Mouse (Mus musculus) heart, postnatal 36 days (tissue): Measurements from ENCODE around the gene Zfp637. TPM values are rescaled to one million over a fixed set of nuclear protein-coding genes. Genes with fewer than 3 reads are reported as not detected.
A peak's percentile ranks its signal among the peaks of the same experiment; 100 is the strongest.
"Not testable (repeated sequence)": the region's sequence is repeated elsewhere in the genome, so short reads cannot be mapped to it uniquely, and the experiment has no call there.

Experiments
- DNase-seq, 2 experiments: peaks; one replicate each; pipeline ENCODE4 v3.0.0; 2021 to 2022
- intact Hi-C: fragments of 180-260 bp; cut with DNase I; formaldehyde crosslinking; loops from one replicate; pipeline ENCODE4 v1.15.1; 2025
- total RNA-seq, 2 experiments: library from RNA; stranded (reverse); gene quantifications; 2 replicates each; pipeline ENCODE4 v1.2.3; 2021

The Zfp637 gene
- 10 to 100 TPM; 30.8 to 35.9 TPM for total RNA-seq

DNA sequence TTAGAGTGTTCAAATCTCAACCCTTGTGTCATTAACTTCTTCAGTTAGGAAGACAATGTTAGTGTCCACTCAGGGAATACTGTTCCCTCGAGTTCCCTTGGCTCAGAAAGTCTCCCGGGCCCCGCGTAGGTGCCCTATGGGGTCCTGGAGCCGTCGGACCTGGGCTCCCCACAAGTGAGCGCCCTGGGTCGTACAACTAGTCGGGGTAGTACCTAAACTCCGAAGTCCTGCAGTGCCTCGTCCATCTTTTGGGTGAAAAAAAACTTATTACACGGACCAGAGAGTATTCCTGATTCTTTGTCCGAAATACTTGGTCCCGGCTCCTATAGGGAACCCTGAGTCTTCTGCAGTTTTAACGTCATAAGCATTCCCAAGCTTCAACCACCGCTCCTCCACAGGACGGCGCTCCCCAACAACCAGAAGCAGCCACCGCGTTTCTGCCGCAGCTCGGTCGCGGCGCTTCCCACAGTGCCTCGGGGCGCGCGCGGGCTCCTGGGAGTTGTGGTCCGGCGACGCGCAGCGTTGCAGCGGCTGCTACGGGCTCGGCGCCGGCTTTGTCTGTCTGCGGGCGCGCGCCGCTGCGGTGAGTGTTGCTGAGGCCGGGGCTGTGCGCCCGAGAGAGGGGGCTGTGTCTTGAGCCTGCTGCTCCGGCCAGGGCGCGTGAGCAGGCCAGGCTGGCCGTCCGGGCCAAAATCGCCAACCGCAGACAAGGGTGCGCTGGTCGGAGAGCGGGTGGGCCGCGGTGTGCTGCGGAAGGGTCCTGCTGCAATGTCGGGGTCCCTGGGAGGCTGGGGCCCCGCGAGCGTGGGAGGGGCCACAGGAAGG lies at the start of gene Zfp637:
TSS of gene Zfp637 (plus strand) at position 495 of the 825 bp plus-strand sequence.
- intact Hi-C loops: loop anchor here (2.0 to 10.0 kb wide), 3 partner anchors 38 to 254 kb away; no protein-coding TSS in a partner anchor
- peak; percentile 90 to 94 for DNase-seq

DNA sequence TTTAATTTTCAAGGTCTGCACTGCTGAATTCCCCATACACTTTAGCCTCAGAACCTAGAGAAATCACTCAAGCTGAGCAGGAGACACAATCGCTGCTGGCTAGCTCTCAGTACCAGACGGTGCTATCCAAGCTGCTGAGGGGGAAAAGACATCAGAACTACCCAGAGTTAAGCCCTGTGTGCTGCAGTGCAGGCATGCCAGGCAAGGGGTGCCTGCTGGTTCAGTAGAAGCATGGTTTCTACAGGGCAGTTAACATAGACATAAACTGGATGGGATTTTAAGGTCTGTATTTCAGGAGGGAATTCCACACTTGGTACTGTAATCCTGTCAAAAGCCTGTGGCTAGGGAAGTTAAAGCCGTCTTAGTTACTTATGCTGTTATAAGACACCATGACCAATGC lies 45.7 kb upstream of the Zfp637 start:
- no peak for DNase-seq
- intact Hi-C loops: no loop called here

DNA sequence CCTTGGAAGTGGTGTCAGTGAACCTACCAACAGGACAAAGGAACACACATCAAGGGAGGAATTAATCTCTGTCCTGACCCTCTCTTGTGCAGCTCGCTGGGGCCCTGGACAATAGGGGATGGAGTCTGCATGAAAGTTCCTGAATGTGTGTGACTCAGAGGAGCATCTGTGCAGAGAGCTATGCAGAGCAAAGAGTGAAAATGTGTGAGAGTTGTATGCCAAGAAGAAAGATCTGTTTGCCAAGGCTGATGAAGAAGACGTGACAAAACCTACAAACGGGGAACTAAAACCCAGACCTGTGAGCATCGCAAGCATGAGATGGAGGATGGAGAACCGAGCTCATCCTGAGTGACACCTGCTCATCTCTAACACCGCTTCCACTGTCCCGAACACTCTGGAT lies 40.2 kb upstream of the Zfp637 start:
- intact Hi-C loops: no loop called here
- no peak for DNase-seq

DNA sequence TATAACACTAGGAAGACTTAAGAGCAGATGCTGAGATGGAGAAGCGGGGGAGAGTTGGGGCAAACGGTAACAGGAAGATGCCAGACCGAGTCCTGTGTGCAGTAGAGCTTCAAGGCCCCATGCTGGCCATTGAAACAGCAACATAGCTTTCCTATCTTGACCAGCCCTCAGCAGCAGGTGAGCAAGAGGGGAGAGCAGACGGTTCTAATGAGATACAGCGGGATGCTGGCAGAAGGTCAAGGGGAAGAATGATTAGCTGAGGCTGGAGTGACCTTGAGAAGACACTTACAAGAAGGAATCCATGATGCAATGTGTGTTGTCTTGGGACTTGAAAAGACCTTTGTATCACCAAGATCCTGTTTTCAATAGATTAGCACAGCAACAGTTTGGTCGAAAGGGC lies 39.2 kb upstream of the Zfp637 start:
- intact Hi-C loops: no loop called here

DNA sequence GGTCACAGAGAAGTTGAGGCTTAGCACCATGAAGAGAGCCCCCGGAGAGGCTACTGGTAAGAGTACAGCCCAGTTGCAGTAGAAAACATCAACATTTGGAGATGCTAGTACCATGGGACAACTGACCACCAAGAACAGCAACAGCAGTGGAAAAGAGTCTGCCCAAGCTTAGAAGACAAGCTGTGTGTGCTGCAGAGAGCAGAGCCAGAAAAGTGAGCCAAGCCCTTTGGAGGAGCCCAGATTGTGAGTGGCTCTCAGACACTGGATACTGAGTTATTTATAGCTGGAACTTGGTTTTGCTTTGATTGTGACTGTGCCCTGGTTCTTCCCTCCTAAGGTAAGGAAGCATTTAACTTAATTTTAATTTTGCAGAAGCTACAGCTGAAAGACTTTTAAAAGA lies 33.2 kb upstream of the Zfp637 start:
- DNase-seq: no peak
- intact Hi-C loops: no loop called here

More for the DNA sequence above, 39.2 kb upstream of the Zfp637 start:
- no peak for DNase-seq

DNA sequence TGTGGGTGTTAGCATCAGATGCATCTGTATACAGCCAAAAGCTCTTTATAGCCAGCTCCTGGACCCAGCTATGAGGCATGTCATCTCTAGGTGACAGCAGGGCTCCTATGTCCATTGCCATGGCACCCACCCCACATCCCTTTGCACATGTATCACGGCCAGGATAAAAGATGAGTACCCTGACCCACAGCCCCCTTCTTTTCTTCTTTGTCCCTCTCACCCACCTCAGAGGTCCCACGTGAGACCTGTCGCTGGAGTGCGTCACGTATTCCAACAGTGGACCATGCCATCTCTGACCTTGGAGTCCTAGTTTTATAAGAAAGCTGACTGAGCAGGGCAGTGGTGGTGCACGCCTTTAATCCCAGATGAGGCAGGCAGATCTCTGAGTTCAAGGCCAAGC lies 31.2 kb upstream of the Zfp637 start:
- DNase-seq: no peak
- intact Hi-C loops: no loop called here

DNA sequence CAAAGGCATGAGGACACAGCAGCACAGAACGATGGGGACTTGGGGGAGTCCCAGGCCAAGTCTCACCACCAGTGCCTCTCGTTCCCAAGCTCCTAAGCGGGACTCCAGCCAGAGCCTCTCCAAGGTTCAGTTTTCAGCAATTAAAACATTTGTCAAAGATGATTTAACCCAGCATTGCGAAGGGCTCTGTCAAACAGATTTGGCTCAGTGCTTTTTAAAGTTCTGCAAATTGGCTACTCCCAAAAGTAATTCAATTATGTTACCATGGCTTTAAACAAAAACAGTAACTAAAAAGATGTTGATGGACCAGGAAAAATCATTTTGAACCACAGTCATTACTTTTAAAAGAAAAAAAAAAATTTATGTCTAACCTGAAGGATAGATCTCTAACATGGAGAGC lies 30.3 kb upstream of the Zfp637 start:
- intact Hi-C loops: no loop called here
- no peak for DNase-seq

DNA sequence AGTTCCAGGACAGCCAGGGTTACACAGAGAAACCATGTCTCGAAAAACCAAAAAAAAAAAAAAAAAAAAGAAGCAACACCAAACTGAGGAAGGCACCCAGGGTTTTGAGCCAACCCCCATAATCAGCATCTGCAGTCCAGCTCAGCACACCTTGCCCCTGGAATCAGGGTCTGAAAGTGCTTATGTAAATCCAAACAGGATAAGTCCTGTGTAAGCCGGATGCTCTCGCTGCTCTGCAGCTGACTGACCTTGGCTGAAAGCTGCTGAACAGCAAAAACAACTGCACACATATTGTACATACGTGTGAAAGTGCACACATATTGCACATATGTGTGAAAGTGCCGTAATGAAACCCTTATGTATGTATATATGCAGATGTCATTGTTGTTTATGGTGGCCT lies 29.7 kb upstream of the Zfp637 start:
- intact Hi-C loops: no loop called here

DNA sequence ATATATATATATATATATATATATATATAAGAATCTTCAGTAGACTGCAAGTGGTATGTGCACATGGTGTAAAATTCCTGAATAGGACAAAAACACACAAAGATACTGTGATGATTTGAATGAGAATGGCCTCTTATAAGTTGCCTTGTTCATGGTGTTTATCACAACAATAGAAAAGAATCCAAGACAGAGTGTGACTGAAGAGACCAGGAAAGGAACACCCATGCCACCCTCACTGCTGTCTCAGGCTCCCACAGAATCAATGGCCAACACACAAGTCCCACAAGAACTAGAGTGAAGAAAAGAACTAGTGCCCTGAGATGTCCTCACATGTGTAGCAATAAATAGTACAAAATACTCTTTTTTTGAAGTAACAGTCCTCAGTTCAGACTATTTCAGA lies 26.3 kb upstream of the Zfp637 start:
- no peak for DNase-seq
- intact Hi-C loops: no loop called here

More for the DNA sequence above, 29.7 kb upstream of the Zfp637 start:
- no peak for DNase-seq

DNA sequence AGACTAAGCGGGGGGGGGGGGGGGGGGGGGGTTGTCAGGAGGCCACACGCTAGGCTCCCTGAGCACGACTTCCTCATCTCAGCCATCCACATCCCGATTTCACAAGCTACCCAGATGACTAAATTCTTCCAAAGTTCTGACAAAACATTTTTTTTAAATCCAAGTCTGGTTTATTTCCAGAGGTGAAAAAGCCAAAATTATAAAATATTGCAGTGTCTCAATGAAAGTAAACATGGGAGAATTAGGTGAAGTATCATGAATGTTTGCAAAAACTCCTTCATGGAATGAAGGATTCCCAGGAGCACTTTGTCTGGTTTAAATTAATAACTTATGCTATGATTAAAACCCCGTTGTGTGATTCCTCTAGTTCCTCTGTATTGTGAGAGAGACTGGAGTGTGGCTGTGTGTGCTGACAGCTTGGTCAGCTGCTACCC lies 23.9 kb upstream of the Zfp637 start:
- intact Hi-C loops: no loop called here
- no peak for DNase-seq

DNA sequence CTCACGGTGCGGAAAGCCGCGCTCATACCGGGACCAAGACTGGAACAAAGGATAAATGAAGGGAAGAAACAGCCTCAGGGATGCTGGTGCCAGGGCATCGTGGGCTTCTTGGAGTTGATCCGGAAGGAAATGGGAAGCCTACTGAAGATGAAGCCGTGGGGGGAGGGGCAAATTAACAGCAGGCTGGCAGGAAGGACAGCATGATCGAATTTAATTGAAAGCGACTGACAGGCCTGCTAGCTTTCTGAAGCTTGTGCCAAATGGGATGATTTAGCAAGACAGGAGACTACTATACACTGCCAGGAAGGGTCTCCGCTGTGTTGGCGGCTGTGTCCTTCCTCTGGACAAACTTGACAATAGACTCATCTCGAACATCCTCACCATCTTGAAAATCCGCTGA lies 20.7 kb upstream of the Zfp637 start:
- no peak for DNase-seq
- intact Hi-C loops: loop anchor here (10.0 kb wide), 2 partner anchors 456 to 1406 kb away; no protein-coding TSS in a partner anchor

DNA sequence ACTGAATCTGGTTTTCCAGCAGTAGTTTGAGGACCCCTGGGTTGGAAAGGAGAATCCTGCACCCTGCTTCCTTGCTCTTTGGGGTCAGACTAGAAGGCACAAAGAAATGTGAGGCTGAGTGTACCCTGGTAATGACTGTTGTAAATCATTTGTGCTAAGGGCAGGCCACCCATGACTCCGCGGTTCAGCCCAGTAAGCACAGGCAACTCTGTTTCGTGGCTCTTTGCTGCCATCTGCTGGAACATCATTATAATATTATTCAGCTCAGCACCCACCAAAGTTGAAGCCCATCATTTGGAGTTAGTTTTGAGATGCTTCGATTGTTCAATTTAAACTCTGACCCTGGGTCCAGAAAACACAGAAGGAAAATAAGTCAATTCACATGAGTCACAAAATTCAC lies 15.6 kb upstream of the Zfp637 start:
- DNase-seq: peak; percentile 73 to 80
- intact Hi-C loops: loop anchor here (1.0 to 10.0 kb wide), 7 partner anchors 67 to 1411 kb away; partner anchors contain the start of gene Depp1

DNA sequence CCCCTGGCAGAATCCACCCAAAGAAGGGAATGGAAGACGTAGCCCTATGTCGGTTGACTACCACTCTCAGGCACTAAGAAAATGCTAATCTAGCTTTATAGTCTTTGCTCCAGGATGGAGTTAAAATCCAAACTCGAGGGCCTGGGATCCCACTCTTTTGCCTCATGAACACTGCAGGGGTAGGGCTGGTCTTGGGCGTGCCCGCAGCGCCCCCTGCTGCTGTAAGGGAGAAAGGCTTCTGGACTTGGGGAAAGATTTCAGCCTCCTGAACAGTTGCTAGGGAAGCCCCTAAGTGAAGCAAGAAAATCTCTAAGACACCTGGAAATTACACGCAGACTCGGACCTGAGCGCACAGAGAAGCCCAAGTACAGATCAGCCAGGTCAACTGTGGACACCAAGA lies 12.7 kb upstream of the Zfp637 start:
- peak; percentile 68 to 81 for DNase-seq
- intact Hi-C loops: loop anchor here (5.0 to 10.0 kb wide), 5 partner anchors 141 to 1413 kb away; partner anchors contain the start of gene Depp1

DNA sequence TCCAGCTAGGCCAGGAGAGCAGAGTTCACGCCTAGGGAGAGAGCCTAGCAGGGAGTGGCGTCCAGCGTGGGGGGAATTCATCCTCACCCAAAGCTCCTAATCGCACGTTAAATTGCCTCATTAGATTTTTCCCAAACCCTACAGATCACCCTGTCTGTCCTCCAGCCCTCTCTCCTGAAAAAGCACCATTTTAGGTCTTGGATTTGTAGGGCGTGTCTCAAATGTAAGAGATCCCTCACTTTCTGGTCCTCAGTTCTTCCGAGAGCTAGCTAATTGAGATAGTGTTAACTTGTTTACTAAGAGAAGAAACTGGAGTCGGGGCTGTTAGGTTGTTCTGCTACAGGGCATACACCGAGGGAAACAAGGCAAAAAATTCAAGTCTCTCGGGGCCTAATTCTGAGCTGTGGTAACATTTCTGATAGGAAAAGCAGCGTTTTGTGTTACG lies 553 bp downstream of the Zfp637 start:
- intact Hi-C loops: loop anchor here (2.0 to 10.0 kb wide), 3 partner anchors 37 to 253 kb away; no protein-coding TSS in a partner anchor

DNA sequence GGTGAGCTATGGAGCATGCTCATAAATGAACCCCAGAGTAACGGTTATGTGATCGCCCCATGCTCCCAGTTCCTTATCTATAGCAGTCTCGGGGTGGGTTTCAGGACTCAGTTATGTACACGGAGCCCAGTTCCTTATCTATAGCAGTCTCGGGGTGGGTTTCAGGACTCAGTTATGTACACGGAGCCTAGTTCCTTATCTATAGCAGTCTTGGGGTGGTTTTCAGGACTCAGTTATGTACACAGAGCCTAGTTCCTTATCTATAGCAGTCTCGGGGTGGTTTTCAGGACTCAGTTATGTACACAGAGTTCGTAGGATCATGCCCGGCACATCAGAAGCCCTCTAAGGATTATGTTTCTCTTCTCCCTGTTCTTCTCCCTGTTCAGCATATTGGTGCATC lies 3.6 kb downstream of the Zfp637 start:
- DNase-seq: no peak
- intact Hi-C loops: loop anchor here (10.0 kb wide), 1 partner anchor 250 kb away; no protein-coding TSS in a partner anchor

More for the DNA sequence above, 553 bp downstream of the Zfp637 start:
- DNase-seq: no peak

DNA sequence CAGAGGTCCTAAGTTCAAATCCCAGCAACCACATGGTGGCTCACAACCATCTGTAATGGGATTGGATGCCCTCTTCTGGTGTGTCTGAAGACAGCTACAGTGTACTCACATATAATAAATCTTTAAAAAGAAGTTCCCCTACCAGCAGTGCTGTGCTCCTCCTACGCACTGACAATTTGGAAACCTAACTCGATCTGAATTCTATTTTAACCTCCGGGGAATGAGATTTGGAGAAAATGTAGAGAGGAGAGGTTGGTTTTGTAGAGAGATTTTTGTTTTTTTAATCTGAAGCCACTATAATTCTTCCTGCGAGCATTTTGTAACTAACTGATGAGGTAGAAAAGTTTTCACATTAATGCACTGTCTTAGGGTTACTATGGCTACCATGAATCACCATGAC lies 5.7 kb downstream of the Zfp637 start:
- not testable (repeated sequence) for DNase-seq
- intact Hi-C loops: loop anchor here (10.0 kb wide), 1 partner anchor 248 kb away; no protein-coding TSS in a partner anchor

DNA sequence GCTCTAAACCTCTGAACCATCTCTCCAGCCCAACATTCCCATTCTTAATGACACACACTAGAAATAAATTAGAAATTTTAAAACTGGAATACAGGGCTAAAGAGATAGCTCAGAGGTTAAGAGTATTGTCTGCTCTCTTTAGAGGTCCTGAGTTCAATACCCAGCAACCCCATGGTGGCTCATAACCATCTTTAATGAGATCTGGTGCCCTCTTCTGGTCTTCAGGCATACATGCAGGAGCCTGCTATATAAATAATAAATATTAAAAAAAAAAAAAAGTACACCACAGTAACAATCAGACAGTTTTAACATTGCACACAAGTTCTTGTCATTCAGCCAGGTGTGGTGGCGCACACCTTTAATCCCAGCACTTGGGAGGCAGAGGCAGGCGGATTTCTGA lies 6.8 kb downstream of the Zfp637 start:
- intact Hi-C loops: loop anchor here (10.0 kb wide), 1 partner anchor 247 kb away; no protein-coding TSS in a partner anchor
- no peak for DNase-seq

DNA sequence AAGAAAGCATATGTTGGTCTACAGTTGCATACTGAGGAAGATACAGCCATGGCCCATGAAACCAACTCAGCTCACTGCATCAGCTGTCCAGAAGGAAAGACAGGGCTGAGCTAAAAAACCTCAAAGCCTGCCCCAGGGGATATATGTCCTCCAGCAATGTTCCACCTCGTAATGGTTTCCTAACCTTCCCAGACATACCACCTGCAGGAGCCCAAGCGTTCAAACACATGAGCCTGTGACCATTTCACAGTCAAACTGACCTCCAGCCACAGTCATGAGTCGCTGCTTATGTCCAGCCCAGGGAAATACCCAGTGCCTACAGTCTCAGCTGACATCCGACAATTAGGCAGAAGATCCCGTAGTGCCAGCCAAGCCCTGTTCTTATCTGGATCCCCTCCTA lies 7.6 kb downstream of the Zfp637 start:
- DNase-seq: no peak
- intact Hi-C loops: loop anchor here (10.0 kb wide), 1 partner anchor 246 kb away; no protein-coding TSS in a partner anchor

DNA sequence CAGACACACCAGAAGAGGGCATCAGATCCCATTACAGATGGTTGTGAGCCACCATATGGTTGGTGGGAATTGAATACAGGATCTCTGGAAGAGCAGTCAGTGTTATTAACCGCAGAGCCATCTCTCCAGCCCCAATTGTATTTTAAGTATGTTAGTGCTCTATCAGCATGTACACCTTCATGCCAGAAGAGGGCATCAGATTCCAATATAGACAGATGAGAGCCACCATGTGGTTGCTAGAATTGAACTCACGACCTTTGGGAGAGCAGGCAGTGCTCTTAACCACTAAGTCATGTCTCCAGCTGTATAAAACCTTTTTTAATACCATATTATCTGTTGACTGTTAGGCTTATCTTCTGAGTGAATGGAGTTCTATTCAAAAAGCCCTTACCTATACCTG lies 10.8 kb downstream of the Zfp637 start:
- DNase-seq: no peak
- intact Hi-C loops: no loop called here

DNA sequence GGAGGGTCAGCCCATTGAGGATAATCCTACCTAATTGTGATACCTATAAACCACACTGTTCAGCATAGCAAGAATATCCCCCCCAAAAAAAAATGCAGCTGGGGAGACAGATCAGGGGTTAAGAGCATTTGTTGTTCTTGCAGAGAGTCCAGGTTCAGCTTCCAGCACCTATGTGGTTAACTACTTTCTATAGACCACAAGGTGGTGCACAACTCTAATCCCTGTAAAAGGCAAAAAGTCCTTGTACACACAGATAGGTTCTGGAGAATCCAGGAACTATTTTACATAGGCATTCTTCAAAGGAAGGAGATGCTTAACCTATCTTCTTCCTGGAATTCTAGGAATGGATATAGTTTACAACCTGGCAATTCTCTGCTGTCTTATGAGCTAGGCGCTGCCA lies 17.0 kb downstream of the Zfp637 start:
- intact Hi-C loops: loop anchor here (5.0 kb wide), 1 partner anchor 64 kb away; no protein-coding TSS in a partner anchor
- no peak for DNase-seq

DNA sequence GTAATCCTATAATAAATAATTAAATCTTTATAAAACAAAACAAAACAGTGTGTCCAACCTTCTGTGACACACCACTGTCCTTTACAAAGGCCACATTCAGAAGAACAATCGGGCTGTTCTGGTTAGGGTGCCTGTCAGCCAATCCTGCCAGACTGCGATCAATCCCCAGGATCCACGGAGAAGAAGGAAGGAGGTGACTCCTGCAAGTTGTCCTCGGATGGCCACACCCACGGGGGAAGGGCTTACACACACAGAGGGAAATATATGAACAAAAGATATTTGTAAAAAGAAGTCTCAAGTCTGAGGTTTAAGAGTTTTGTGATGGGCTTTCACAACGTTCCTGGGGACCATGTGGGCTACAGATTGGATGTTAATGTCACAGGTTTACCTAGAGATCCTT lies 20.9 kb downstream of the Zfp637 start, which contains the start of gene Zfp239:
TSS of gene Zfp239 (plus strand) at position 253 of the 400 bp plus-strand sequence.
- intact Hi-C loops: no loop called here
- DNase-seq: no peak

DNA sequence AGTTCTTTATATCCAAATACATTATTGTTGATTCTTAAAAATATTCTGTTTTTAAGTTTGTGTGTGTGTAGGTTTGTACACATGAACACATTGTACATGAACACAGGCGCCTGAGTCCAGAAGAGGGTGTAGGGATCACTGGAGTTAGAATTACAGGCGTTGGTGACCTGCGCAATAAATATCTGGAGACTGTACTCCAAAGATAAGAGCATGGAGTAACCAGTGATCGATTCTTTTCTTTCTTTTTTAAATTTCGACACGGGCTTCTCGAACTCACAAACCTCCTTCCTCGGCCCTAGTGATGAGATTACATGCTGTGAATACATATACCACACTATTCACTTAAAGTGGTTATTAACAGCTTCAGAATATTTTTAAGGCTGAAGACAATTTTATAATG lies 21.5 kb downstream of the Zfp637 start:
- intact Hi-C loops: no loop called here
- DNase-seq: no peak
